Mouse (Mus musculus): ENCODE results near the gene Zfp82. TPM values are rescaled to one million over a fixed set of nuclear protein-coding genes. Genes with fewer than 3 reads are reported as not detected.
"Not testable (repeated sequence)": the region's sequence is repeated elsewhere in the genome, so short reads cannot be mapped to it uniquely, and the experiment has no call there.

The Zfp82 gene
- polyA plus RNA-seq (2015; fragmentation: Nextera tagmentation; extraction: Ambion mirVana): 7.9 and 8.3 TPM in 2 replicates

DNA sequence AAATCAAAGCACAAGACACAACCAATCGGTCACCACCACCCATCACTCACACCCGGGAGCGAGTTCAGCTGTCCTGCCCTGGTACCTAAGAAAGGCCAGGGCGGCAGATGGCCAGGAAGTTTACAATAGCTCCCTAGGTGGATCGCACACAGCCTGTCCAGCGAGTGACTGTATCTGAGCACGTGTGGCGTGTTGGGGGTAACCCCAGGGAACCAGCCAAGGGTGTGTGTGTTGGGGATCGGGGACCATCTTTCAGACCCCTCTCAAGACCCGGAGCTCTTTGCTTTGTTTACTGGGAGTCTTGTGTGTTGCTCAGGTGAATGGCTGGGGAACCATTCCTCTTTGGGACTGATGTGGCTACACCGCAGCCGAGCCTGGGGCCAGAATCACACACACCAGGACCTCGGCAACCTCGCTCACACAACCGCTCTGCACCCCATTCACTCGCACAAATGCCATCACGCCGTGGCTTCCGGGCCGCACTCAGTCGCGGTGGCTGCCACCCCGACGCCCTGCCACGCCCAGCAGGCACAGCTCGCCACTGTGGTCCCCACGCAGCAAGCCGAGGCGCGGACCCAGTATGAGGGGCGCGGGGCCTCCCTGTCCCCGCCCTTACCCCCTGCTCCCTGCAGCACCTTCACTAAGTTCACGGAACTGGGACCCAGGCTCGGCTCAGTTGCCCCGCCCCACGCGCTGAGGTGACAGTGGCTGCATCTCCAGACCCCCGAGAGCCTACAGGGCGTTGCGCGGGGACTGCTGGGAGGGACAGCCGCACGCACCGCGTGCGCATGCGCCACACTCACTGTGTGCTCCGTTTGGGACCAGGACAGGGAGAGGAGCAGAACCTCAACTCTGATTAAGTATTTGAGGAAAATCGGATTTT lies at the start of gene Zfp82:
TSS of gene Zfp82 (minus strand) at position 755 of the 883 bp plus-strand sequence.
- Histone ChIP-seq H3K9ac (peak within 1 kb of the TSS; percentile 60), H3K27me3 (no peaks in the 10 kb centered on the region), H3K27ac (replicated peaks) (peak within 1 kb of the TSS; percentile 74), H3K4me2 (replicated peaks) (peak within 1 kb of the TSS; percentile 86), H3K9me3 (replicated peaks) (no peaks in the 10 kb centered on the region), H3K4me3 (replicated peaks) (peak within 1 kb of the TSS; percentile 84), H3K4me1 (0 out of 2 replicates have a peak, but pooled peaks cover 6% of the 10 kb centered on the region), H3K36me3 (peaks cover 26% of the 10 kb centered on the region)
- ATAC-seq (ENCODE audit: insufficient number of reproducible peaks, low FRiP score, low TSS enrichment, low read depth): peak; percentile 88
- WGBS: under 1% methylated on average over 50 of the region's 50 CpGs

DNA sequence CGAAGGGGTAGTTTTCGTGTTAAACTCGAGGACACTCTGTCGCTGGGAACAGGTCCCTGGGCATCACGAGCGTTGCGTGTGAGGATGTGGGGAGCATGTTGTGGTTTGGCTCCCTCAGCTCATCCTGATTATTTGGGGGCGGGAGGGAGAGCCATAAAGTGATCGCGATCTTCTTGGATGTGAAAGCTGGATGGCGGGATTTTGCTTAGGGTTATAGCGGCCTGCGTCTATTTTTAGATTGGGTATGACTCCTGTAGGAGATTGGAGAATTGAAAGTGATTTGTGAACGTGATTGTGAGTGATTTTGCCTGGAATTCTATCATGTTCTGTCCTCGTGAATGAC lies 49.5 kb upstream of the Zfp82 start:
- peak; percentile 17; the same call in 1 of the 2 replicates for ATAC-seq (ENCODE audit: insufficient number of reproducible peaks, low FRiP score, low TSS enrichment, low read depth)

DNA sequence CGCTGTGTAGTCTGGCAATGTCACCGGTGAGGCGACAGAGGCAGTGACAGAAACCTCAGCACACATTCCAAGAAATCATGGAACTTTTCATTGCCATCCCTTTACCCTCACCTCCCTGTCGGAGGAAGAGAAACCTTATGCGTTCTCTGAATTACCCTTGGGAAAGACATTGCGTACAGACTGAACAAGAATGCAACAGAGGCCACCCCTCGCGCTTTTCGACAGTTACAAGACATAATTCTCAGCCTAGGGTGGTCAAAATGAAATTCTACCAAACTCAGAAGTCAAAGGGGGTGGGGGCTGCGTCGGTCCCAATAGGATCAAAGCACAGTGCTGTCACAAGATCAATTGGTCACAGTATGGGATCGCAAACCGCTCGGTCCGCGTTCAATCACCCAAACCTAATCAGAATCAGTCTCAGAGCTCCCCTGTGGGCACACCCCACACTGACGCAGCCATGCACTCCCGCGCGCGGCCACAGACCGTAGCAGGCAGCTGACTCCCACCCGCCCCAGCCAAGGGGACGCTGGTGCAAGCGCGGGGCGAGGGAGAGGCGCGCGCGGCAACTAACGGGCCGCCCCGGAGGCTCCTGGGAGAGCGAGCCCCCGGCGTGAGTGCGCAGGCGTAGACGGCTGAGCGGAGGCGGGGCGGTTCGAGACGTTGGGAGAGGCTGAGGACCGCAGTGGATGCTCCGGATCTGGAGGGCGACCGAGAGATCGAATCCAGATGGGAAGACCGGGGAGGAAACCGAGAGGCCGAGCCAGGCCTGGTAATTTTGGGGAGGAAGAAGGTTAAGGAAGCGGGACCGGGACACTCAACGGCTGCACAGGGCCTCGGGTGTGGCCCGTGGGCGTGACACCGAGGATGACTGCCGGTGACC lies 48.8 kb upstream of the Zfp82 start, which contains the start of gene Zfp382:
TSS of gene Zfp382 (plus strand) at position 635 of the 880 bp plus-strand sequence.
- Histone ChIP-seq H3K4me3 (replicated peaks) (peak within 1 kb of the TSS; percentile 77), H3K27ac (replicated peaks) (peak within 1 kb of the TSS; percentile 89), H3K27me3 (no peaks in the 10 kb centered on the region), H3K36me3 (peaks cover 3% of the 10 kb centered on the region), H3K9ac (peak within 1 kb of the TSS; percentile 76), H3K9me3 (replicated peaks) (no peaks in the 10 kb centered on the region), H3K4me2 (replicated peaks) (peak within 1 kb of the TSS; percentile 81), H3K4me1 (no peaks in the 10 kb centered on the region)
- peak; percentile 94 for ATAC-seq (ENCODE audit: insufficient number of reproducible peaks, low FRiP score, low TSS enrichment, low read depth)
- WGBS: under 1% methylated on average over 61 of the region's 61 CpGs

More for the DNA sequence above, 49.5 kb upstream of the Zfp82 start:
- Histone ChIP-seq H3K27ac (replicated peaks) (peak overlapping the region; percentile 89), H3K4me2 (replicated peaks) (peak overlapping the region; percentile 81), H3K9me3 (replicated peaks) (no peaks in the 10 kb centered on the region), H3K27me3 (no peaks in the 10 kb centered on the region), H3K36me3 (peaks cover 9% of the 10 kb centered on the region), H3K4me1 (no peaks in the 10 kb centered on the region), H3K4me3 (replicated peaks) (peak overlapping the region; percentile 77), H3K9ac (peak overlapping the region; percentile 76)
- 5% methylated on average over 15 of the region's 15 CpGs for WGBS

DNA sequence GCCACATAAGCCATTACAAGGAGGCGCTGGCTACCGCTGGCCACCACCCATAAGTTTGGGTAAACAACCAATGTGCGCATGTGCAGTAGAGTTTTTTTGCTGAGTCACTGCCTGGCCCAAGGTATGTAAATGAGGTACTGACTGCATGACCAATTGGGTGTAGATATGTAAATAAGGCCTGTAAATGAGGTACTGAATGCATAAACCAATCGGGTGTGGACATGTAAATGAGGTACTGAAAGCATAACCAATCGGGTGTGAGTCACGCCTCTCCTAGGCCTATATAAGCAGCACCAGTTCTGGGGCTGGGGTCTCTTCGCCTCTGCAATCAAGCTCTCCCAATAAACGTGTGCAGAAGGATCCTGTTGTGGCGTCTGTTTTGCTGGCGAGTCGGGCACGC lies 45.2 kb upstream of the Zfp82 start:
- H3K27me3 ChIP-seq; H3K27ac ChIP-seq (replicated peaks); ATAC-seq (ENCODE audit: insufficient number of reproducible peaks, low FRiP score, low TSS enrichment, low read depth); H3K36me3 ChIP-seq; H3K4me1 ChIP-seq; H3K4me3 ChIP-seq (replicated peaks); H3K9ac ChIP-seq; H3K4me2 ChIP-seq (replicated peaks); H3K9me3 ChIP-seq (replicated peaks): not testable (repeated sequence)
- 92% methylated on average over 12 of the region's 12 CpGs for WGBS

DNA sequence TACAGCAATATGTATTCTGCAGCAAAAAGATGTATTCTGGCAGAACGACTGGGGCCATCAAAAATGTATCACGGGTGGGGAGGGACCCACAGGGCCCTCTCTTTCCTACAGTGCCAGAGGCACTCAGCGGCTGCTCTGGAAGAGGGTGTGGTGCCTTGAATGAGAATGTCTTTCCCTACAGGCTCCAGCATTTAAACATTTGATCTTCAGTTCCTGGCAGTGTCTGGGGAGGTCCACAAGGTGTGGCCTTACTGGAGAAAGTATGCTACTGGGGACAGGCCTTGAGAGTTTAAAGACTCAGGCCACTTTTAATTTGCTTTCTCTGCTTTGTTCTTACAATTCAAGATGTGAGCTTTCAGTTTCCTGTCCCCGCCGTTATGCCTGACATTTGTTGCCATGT lies 43.4 kb upstream of the Zfp82 start:
- Histone ChIP-seq H3K9me3 (replicated peaks) (no peaks in the 10 kb centered on the region), H3K4me2 (replicated peaks) (no peak overlapping the region)

DNA sequence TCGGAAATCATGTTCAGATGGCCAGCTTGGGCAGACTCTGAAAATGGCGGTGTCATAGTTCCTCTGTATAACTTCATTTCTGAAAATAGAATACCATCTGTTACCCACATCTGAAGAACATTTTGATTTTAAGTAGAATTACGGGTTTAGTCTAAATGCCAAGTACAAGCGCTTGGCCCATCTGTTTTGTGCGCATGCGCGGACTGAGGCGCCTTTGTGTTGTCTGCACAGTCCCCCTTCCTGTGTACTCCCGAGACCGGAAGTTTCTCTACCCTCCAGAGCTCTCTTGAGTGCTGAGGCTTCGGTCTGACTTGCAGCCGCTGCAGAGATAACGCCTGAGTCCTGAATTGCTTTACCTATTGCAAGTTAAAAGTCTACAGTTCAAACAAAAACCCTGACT lies 26.6 kb upstream of the Zfp82 start:
- Histone ChIP-seq H3K4me2 (replicated peaks) (no peak overlapping the region), H3K36me3 (peaks cover 55% of the 10 kb centered on the region), H3K9me3 (replicated peaks) (peaks cover 19% of the 10 kb centered on the region), H3K4me3 (replicated peaks) (no peak overlapping the region), H3K9ac (no peak overlapping the region), H3K27me3 (no peaks in the 10 kb centered on the region), H3K4me1 (peaks cover 13% of the 10 kb centered on the region), H3K27ac (replicated peaks) (no peak overlapping the region)
- 88% methylated on average over 13 of the region's 13 CpGs for WGBS
- no peak for ATAC-seq (ENCODE audit: insufficient number of reproducible peaks, low FRiP score, low TSS enrichment, low read depth)

More for the DNA sequence above, 43.4 kb upstream of the Zfp82 start:
- H3K36me3 ChIP-seq: peaks cover 6% of the 10 kb centered on the region; the same call in 1 of the 2 replicates
- no peak overlapping the region for H3K4me3 ChIP-seq (replicated peaks)
- no peak for ATAC-seq (ENCODE audit: insufficient number of reproducible peaks, low FRiP score, low TSS enrichment, low read depth)
- H3K27me3 ChIP-seq: no peaks in the 10 kb centered on the region
- H3K9ac ChIP-seq: no peak overlapping the region
- 90% methylated on average over 5 of the region's 5 CpGs for WGBS
- H3K4me1 ChIP-seq: no peaks in the 10 kb centered on the region
- no peak overlapping the region for H3K27ac ChIP-seq (replicated peaks)

DNA sequence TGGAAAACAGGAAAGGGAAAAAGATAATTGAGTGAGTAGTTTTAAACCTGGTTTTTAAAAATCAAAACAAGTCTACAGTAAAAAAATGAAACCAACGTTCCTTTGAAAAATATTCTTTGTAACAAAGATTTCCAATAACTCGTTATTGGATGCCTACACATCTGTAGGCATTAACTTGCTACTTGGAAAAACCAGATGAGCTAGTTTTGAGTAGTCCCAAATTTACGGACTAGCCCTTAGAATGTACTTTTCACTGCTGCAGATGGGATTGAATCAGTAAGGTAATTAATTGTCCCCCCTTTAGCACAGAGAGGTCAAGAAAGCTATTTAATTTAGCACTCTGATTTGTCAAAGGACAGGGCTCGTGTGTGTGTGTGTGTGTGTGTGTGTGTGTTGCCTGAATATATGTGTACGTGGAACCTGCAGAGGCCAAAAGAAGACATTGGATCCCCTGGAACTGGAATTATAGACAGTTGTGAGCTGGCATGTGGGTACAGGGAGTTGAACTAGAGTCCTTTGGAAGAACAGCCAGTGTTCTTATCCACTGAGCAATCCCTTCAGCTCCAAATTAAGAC lies 22.9 kb upstream of the Zfp82 start:
- H3K4me1 ChIP-seq: peaks cover 25% of the 10 kb centered on the region
- no peaks in the 10 kb centered on the region for H3K27me3 ChIP-seq
- peak overlapping the region; percentile 18 for H3K9ac ChIP-seq
- peaks cover 24% of the 10 kb centered on the region for H3K36me3 ChIP-seq
- H3K4me2 ChIP-seq (replicated peaks): peak overlapping the region; percentile 63
- no peaks in the 10 kb centered on the region for H3K9me3 ChIP-seq (replicated peaks)
- peak overlapping the region; percentile 58 for H3K4me3 ChIP-seq (replicated peaks)
- peak overlapping the region; percentile 73 for H3K27ac ChIP-seq (replicated peaks)
- no peak for ATAC-seq (ENCODE audit: insufficient number of reproducible peaks, low FRiP score, low TSS enrichment, low read depth)
- WGBS: 1% methylated on average over 5 of the region's 5 CpGs

DNA sequence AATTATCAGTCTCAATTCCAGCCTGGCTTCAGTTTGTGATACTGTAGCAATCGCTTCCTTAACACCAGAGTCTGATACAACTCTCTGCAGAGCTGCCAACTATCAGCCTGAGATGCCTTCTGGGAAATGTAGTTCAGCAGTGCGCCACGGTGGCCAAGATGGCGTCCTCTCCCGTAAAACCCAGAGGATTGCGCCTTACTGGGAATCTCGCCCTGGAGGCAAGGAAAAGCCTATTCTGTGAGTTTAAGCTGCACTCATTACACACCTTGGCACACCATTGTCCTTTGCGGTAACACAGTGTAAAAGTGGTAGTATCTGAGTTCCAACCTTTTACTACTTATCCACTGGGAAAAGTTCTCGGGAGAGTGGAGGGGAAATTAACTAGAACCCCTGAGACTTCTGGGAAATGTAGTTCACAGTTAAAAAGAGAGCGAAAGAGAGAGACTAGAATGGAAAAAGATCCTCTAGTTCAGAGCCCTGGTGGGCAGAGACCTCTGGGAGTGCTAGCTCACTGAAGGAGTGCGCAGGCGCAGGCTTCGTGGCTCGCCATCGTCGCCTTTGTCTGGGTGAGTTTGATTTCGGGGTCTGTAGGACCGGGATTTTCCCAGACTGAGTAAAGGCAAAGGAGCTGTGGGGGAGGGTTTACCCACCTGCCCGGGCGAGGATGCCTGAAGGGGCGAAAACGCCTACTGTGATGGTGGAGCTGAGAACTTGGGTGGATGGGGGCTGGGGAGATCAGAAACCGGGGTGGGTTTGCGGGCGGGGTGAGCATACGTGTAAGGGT lies 22.1 kb upstream of the Zfp82 start, which contains the start of gene Zfp260:
TSS of gene Zfp260 (plus strand) at position 132 of the 784 bp plus-strand sequence.
- peak; percentile 83 for ATAC-seq (ENCODE audit: insufficient number of reproducible peaks, low FRiP score, low TSS enrichment, low read depth)
- Histone ChIP-seq H3K4me1 (peaks cover 25% of the 10 kb centered on the region), H3K4me2 (replicated peaks) (peak within 1 kb of the TSS; percentile 63), H3K27ac (replicated peaks) (peak within 1 kb of the TSS; percentile 98), H3K9ac (peak within 1 kb of the TSS; percentile 56), H3K4me3 (replicated peaks) (peak within 1 kb of the TSS; percentile 58), H3K36me3 (peaks cover 16% of the 10 kb centered on the region), H3K27me3 (no peaks in the 10 kb centered on the region), H3K9me3 (replicated peaks) (no peaks in the 10 kb centered on the region)
- under 1% methylated on average over 26 of the region's 26 CpGs for WGBS

DNA sequence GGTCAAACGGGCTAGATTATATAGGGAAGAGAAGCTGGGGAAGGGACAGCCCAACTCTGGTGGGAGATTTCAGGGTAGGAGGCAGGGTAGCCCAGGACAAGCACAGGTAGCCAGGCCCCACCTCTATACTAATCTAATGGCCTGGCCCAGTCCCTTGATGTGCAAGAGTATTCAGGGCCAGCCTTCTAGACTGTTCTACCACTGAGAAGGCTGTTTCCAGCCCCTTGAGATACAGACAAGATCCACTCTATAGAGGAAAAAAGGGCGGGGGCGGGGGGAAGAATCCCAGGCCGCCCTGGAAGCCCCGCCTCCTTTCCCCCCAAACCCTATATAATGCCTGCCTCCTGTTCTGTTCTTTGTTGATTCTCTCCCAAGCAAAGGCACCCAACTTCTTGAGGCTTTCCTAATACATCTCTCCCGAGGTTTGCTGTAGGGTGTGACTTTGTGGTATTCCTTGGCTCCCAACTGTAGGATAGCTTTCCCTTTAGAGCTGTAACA lies 21.3 kb upstream of the Zfp82 start:
- Histone ChIP-seq H3K27me3 (no peaks in the 10 kb centered on the region), H3K9me3 (replicated peaks) (no peaks in the 10 kb centered on the region), H3K4me2 (replicated peaks) (peak overlapping the region; percentile 51), H3K27ac (replicated peaks) (peak overlapping the region; percentile 98), H3K4me3 (replicated peaks) (peak overlapping the region; percentile 58), H3K4me1 (peaks cover 31% of the 10 kb centered on the region), H3K36me3 (peaks cover 7% of the 10 kb centered on the region), H3K9ac (no peak overlapping the region)
- 77% methylated on average over 6 of the region's 6 CpGs for WGBS
- no peak for ATAC-seq (ENCODE audit: insufficient number of reproducible peaks, low FRiP score, low TSS enrichment, low read depth)

DNA sequence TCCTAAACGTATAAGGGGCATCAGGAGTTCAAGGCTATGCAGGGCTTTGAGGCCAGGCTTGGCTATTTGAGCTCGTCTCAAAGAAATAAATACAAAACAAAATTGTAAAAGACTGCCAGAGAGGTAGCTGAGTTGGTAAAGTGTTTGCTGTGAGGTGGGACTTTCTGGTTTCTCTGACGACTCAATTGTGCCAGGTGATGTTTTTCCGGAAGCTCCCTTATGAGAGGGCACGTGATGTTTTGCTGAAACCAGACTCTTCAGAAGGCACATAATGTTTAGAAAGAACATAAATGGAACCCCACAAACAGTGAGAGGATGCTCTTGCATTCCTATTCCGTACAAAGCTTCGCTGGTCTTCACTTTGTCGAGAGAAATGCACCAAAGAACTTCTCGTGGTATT lies 20.0 kb upstream of the Zfp82 start:
- Histone ChIP-seq H3K4me2 (replicated peaks) (no peak overlapping the region), H3K9ac (no peak overlapping the region), H3K27ac (replicated peaks) (no peak overlapping the region), H3K36me3 (no peaks in the 10 kb centered on the region), H3K4me1 (peaks cover 39% of the 10 kb centered on the region), H3K27me3 (no peaks in the 10 kb centered on the region), H3K4me3 (replicated peaks) (no peak overlapping the region), H3K9me3 (replicated peaks) (no peaks in the 10 kb centered on the region)
- WGBS: 83% methylated on average over 9 of the region's 9 CpGs
- no peak for ATAC-seq (ENCODE audit: insufficient number of reproducible peaks, low FRiP score, low TSS enrichment, low read depth)
